Mouse (Mus musculus) c-Kit-positive CD71-negative TER-119-negative erythroid progenitor cells, embryonic 14.5 days (primary cell): ENCODE results near the gene Bbc3.
"Not testable (repeated sequence)": the region's sequence is repeated elsewhere in the genome, so short reads cannot be mapped to it uniquely, and the experiment has no call there.

Source experiments
- DNase-seq: peaks from one replicate; pipeline ENCODE4 v3.0.0-alpha.2; 2013; ENCODE audit warnings: low read depth

Gene Bbc3

GRCm38 (mm10) chr7:16294837-16295236 is 13.4 kb upstream of the Bbc3 start:
- peak; percentile 96 for DNase-seq

DNA sequence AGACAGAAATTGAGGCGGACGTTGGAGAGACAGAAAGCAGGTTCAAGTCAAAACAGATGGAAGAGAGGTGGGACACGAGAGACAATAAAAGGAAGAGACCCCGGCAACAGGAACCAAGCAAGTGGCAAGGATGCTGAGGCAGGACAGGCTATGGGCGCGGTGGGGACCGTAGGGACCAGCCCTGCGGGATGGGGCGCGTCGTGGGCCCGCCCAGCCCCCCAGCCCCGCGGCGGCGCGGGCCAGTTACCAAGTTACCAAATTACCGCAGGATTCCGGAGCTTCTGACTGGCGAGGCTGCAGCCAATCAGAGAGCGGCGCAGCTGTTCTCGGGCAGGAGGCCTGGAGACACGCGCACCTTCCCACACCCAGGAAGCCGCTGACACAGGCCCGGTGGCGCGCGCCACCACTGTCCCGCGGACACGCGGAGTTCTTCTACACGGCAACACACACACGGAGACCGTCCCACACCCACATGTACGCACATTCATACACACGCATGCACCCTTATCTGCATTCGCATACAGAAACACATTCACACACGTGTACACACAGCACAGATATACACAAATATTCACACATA is 12.8 kb upstream of the Bbc3 start:
- peak; percentile 66 for DNase-seq

- no peak for DNase-seq
These were observed 12.0 kb upstream of the Bbc3 start for GRCm38 (mm10) chr7:16296146-16296545.

DNA sequence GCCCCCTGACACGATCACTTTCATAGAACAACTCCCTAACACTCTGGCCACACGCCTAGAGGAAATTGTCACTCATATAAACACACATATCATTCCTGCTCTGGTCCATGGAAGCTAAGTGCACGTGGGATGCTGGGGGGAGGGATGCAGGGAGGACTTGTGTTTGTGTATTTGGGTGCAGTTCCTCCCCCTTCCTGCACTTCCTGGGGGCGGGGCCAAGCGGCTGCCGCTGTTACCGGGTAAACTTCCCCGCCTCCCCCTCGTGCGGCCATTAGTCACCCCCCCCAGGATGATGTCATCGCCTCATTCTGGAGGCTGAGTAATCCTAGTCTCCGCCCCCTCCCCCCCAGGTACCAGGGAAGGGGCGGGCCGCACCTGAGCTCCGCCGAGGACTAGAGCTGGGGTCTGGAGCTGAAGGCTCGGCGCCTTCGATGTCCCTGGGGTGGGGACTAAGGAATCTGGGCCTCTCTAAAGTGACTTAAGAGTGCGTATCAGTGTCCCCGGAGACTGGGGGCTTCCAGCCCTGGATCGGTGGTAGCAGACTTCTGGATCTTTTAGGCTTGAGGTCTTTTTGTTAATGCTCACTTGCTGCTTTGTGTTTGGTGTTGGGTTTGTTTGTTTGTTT is 11.3 kb upstream of the Bbc3 start:
- peak; percentile 84 for DNase-seq

- DNase-seq = no peak
These were observed 10.6 kb upstream of the Bbc3 start for GRCm38 (mm10) chr7:16297616-16298015.

DNA sequence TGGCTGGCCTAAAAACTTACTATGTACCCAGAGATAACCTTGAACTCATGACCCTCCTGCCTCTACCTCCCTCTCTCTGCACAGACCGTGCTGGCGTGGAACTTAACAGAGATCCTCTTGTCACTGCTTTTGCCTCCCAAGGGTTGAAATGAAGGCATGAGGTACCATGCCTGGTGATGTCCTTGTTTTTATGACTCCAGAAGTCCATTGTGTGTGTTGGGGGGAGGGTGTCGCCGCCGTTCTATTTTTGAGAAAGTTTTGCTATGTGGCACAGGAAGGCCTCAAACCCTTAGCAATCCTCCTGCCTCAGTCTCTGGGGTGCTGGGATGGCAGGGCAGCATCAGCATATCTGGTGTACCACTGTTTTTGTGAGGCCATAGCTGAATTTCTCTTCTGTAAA is 9.3 kb upstream of the Bbc3 start:
- no peak for DNase-seq

- peak; percentile 25 for DNase-seq
These were observed 8.7 kb upstream of the Bbc3 start for GRCm38 (mm10) chr7:16299419-16300035.

GRCm38 (mm10) chr7:16307141-16307540 is 1.1 kb upstream of the Bbc3 start:
- DNase-seq = not testable (repeated sequence)

DNA sequence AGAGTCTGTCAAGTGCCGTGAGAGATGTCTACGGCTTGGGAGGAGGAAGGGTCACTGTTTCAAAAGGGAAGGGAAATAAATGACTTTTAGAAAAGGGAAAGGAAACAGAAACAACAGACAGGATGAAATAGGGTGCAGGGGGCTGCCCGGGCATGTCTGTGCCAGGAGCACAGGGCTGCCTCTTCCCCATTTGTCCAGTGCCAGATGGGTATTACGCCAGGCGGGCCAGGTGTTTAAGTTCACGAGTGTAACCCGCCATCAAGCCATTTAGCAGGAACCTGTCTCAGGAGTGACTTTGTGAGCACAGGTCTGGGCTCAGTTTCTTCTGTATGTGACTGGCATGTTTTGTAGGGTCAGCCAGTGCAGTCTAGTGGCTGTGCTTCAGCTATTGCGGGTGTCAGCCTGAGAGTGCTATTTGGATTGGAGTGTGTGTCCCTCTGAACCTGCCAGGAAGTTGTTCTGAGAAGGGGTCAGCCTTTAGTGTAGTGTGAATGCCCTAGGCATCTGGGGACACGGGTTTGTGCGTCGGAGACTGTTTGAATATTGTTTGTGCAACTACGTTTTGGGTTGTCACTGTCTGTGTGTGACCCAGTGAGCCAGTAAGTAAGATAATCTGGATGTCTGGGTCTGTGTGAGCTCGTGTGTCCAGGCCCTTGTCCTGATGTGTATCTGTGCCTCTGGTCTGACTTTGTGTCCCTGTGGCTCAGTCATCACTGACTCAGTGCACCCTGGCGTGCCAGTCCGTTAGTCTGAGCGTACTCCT is 543 bp downstream of the Bbc3 start:
- DNase-seq = peak; percentile 32

DNA sequence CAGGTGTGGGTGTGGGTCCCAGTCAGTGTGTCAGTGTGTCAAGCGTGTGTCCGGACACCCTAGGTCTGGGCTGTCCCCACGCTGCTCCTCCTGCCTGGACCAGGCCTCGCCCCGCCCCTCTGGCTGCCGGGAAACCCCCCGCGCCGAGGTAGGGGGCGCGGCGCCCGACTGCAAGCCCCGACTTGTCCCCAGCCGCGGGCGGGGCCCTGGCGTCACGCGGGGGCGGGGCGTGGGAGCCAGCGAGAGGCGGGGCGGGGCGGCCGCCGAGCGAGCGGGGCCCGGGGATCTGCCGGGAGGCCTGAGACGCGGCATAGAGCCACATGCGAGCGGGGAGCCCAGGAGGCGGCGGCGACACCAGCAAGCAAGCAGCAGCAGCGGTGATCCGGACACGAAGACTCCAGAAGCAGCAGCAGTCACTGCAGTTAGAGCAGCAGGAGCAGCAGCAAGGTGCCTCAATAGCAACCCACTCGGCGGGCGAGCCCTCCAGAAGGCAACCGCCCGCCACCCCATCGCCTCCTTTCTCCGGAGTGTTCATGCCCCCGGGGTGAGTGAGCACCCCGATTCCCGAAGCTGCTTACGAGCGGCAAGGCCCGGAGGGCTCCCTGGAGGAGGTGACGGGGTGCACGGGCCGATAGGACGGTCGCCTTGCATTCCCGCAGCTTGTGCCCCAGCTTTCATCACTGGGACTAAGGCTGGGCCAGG is 1.3 kb downstream of the Bbc3 start:
- peak; percentile 69 for DNase-seq

- DNase-seq = peak; percentile 85
These were observed 1.9 kb downstream of the Bbc3 start for GRCm38 (mm10) chr7:16310020-16310520.

DNA sequence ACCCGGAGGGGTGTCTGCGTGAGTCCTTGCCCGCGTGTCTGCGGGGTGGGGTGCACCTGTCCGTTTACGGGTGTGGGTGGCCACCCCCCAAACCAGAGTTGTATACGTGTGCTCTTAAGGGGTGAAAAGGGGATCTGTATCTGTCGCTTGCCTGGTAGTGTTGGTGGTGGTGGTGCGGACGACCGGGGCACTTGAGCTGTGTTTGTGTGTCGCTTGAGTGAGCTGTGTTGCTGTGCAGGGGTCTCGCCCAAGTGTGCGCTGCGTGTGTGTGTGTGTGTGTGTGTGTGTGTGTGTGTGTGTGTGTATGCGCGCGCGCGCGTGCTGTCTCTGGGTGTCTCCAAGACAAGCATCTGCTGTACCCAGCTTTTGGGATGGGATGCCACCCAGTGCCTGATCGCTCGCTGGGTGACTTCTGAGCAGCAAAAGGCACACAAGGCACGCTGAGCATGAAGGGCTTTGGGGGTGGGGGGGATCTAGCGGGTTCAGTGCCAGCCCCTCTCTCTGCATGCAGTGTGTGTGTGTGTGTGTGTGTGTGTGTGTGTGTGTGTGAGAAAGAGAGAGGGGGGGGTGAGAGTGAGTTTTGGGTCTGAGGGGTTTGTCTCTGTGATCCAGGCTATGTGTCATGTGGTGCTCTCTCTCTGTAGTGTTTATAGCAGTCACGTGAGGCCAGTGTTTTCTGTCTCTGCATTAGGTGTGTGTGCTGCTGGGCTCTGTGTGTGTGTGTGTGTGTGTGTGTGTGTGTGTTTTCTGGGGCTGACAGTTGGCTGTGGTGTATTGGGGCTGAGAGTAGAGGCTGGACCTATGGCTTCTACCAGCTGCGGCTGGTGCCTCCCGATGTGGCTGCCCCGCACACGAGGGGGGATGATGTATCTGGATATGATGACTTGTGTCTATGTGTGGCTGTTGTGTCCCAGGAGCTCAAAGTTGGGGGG is 2.6 kb downstream of the Bbc3 start:
- peak; percentile 25 for DNase-seq

GRCm38 (mm10) chr7:16311453-16312004 is 3.3 kb downstream of the Bbc3 start:
- peak; percentile 14 for DNase-seq

DNA sequence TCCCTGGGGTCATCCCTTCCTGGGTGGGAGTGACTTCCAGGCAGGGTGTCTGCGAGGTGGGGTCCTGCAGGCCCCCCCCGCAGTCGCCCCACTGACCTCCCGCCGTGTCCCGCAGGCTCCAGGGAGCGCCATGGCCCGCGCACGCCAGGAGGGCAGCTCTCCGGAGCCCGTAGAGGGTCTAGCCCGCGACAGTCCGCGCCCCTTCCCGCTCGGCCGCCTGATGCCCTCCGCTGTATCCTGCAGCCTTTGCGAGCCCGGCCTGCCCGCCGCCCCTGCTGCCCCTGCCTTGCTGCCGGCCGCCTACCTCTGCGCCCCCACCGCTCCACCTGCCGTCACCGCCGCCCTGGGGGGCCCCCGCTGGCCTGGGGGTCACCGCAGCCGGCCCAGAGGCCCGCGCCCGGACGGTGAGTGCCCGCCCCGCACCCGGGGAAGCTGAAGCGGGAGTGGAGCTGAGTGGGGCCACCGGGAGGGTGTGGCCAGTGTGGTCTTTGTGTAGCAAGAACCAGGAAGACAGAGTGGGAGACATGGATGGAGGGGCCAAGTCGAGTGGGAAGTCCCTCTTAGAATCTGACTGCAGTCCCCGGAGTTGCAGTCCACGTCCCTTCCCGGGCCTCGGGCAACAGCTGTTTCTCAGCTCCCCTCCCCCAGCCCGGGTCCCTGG is 3.9 kb downstream of the Bbc3 start:
- no peak for DNase-seq

GRCm38 (mm10) chr7:16312672-16313311 is 4.6 kb downstream of the Bbc3 start:
- peak; percentile 63 for DNase-seq

- peak; percentile 63 for DNase-seq
These were observed 5.5 kb downstream of the Bbc3 start for GRCm38 (mm10) chr7:16313481-16314220.

- DNase-seq = no peak
These were observed 6.1 kb downstream of the Bbc3 start for GRCm38 (mm10) chr7:16314221-16314775.

DNA sequence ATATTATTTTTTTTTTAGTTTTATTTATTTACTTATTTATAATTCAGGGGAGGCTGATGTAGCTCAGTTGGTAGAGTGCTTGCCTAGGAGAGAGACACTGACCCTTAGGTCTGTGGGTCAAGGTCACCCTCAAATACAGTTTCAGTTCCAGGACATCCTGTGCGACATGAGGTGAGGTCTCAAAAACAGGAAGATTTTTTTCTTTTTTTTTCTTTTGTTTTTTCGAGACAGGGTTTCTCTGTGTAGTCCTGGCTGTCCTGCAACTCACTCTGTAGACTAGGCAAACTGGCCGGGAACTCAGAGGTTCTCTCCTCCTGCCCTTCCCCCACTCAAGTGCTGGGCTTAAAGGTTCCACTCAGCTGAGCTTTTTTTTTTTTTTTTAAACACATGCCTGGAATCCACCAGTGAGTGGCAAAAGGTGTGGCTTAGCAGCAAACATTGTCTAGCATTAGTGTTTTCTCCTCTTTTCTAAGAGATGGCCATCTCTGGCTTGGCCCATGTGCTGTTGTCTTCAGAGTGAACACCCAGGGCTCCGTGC is 7.1 kb downstream of the Bbc3 start:
- DNase-seq = no peak
